Comparison of ENCODE assay signal across 8 mouse cellular contexts in genomic region chrX:101260441-101261325, GRCm38 (mm10). TPM values are rescaled to one million over a fixed set of nuclear protein-coding genes. Genes with fewer than 3 reads are reported as not detected.
DNase-seq lines count a peak whose midpoint lies in the region; ATAC-seq lines count a peak whose summit lies in the region.

No protein-coding gene starts in this region.

- H3K9ac ChIP-seq in heart, embryonic 14.5 days (ENCODE audit: low read length): no peak overlapping the region
- H3K9ac ChIP-seq in neural tube, embryonic 12.5 days: no peak overlapping the region

- H3K27ac ChIP-seq in heart, embryonic 14.5 days (replicated peaks in 1 of 2; ENCODE audit: control insufficient read depth in 1 of 2, insufficient read depth in 1 of 2, low read depth in 2 of 2, low read length in 2 of 2): peak overlapping the region; percentile 45 to 64
- H3K27ac ChIP-seq in neural tube, embryonic 12.5 days: peak overlapping the region; percentile 66

- DNase-seq in heart, adult 8-10 months (ENCODE audit: low spot score): no peak
- DNase-seq in embryo, embryonic 10.5 days (ENCODE audit: low spot score): peak; percentile 75
- DNase-seq in cerebellum, adult 18-20 months: no peak
- DNase-seq in left cerebral cortex, postnatal 10 days (ENCODE audit: extremely low spot score in 1 of 2, low spot score in 2 of 2): no peak
- no peak for DNase-seq in adrenal gland, postnatal 10 days

- H3K27me3 ChIP-seq in heart, embryonic 14.5 days (ENCODE audit: control insufficient read depth, insufficient read depth, low read length): no peaks in the 10 kb centered on the region
- no peaks in the 10 kb centered on the region for H3K27me3 ChIP-seq in neural tube, embryonic 12.5 days (replicated peaks)

- H3K36me3 ChIP-seq in heart, embryonic 14.5 days (ENCODE audit: control insufficient read depth, insufficient read depth, low read length): peaks cover 13% of the 10 kb centered on the region; the same call in 1 of the 2 replicates
- H3K36me3 ChIP-seq in neural tube, embryonic 12.5 days: no peaks in the 10 kb centered on the region

- peak overlapping the region; percentile 8; the same call in 1 of the 2 replicates for H3K4me2 ChIP-seq in heart, embryonic 14.5 days (ENCODE audit: low read length)
- peak overlapping the region; percentile 20; the same call in 1 of the 2 replicates for H3K4me2 ChIP-seq in neural tube, embryonic 12.5 days (replicated peaks)

- WGBS in heart, embryonic 14.5 days: 25% methylated on average over 8 of the region's 13 CpGs
- WGBS in neural tube, embryonic 12.5 days: 25% methylated on average over 11 of the region's 13 CpGs

- ATAC-seq in heart, embryonic 14.5 days (ENCODE audit: insufficient number of reproducible peaks, insufficient read depth, low FRiP score, low read depth): peak; percentile 51
- peak; percentile 36 for ATAC-seq in inflammation-experienced regulatory T-cells, adult 6 months
- peak; percentile 79 for ATAC-seq in neural tube, embryonic 12.5 days (ENCODE audit: low FRiP score, low read depth)

- H3K9me3 ChIP-seq in heart, embryonic 14.5 days (ENCODE audit: control insufficient read depth, low read length): no peaks in the 10 kb centered on the region
- no peaks in the 10 kb centered on the region for H3K9me3 ChIP-seq in neural tube, embryonic 12.5 days

- intact Hi-C loops in left cerebral cortex, postnatal 10 days (cut with DNase I): no loop called here

- no peak overlapping the region for H3K4me3 ChIP-seq in heart, embryonic 14.5 days (ENCODE audit: control insufficient read depth in 1 of 2, insufficient read depth in 1 of 2, low read depth in 1 of 2, low read length in 2 of 2)
- no peak overlapping the region for H3K4me3 ChIP-seq in neural tube, embryonic 12.5 days

- peaks cover 9 to 10% of the 10 kb centered on the region in 2 experiments; a peak in 2 of 4 replicates for H3K4me1 ChIP-seq in heart, embryonic 14.5 days (ENCODE audit: control insufficient read depth in 2 of 2, insufficient read depth in 2 of 2, low read length in 2 of 2)
- no peaks in the 10 kb centered on the region; the same call in 1 of the 2 replicates for H3K4me1 ChIP-seq in neural tube, embryonic 12.5 days

RNA-seq across cellular contexts. Expression of gene Gm614, which starts 3.1 kb away (rescaled TPM):
- polyA plus RNA-seq in heart, embryonic 14.5 days (2014; fragmentation: Nextera tagmentation; extraction: Ambion mirVana): not detected in 2 replicates
- total RNA-seq in heart, adult 8-10 months (2022): not detected
- 1 to 10 TPM in 2 of 3 experiments, not detected in 1; 2.1 to 2.6 TPM for polyA plus RNA-seq in inflammation-experienced regulatory T-cells, adult 6 months (2017; shearing (Covaris generic))
- not detected in 2 replicates for polyA plus RNA-seq in neural tube, embryonic 12.5 days (2016; fragmentation: Nextera tagmentation; extraction: Ambion mirVana)
- not detected for total RNA-seq in left cerebral cortex, postnatal 10 days (2021)
- total RNA-seq in adrenal gland, postnatal 10 days (2021): 1 to 10 TPM in 1 of 2 experiments, not detected in 1; 1.2 TPM

RNA-seq across cellular contexts. Expression of gene Foxo4, which starts 6.4 kb away (rescaled TPM):
- polyA plus RNA-seq in heart, embryonic 14.5 days (2014; fragmentation: Nextera tagmentation; extraction: Ambion mirVana): 1.4 and 2.3 TPM in 2 replicates
- 10 to 100 TPM; 59.7 to 68.9 (median 64.1) TPM for total RNA-seq in heart, adult 8-10 months (2022)
- 1 to 10 TPM; 3.6 to 4.7 (median 4.7) TPM for polyA plus RNA-seq in inflammation-experienced regulatory T-cells, adult 6 months (2017; shearing (Covaris generic))
- 1.5 and 1.7 TPM in 2 replicates for polyA plus RNA-seq in neural tube, embryonic 12.5 days (2016; fragmentation: Nextera tagmentation; extraction: Ambion mirVana)
- 10 to 100 TPM in 1 of 2 experiments, 1 to 10 TPM in 1; 9.1 to 10.4 TPM for total RNA-seq in left cerebral cortex, postnatal 10 days (2021)
- total RNA-seq in adrenal gland, postnatal 10 days (2021): 10 to 100 TPM; 35.8 to 40.1 TPM

RNA-seq across cellular contexts. Expression of gene Il2rg, which starts 7.4 kb away (rescaled TPM):
- polyA plus RNA-seq in heart, embryonic 14.5 days (2014; fragmentation: Nextera tagmentation; extraction: Ambion mirVana): 16.7 and 18.0 TPM in 2 replicates
- total RNA-seq in heart, adult 8-10 months (2022): 10 to 100 TPM in 2 of 4 experiments, 1 to 10 TPM in 2; 7.0 to 10.2 (median 9.4) TPM
- 1,000 to 10,000 TPM; 1,580 to 1,755 (median 1,720) TPM for polyA plus RNA-seq in inflammation-experienced regulatory T-cells, adult 6 months (2017; shearing (Covaris generic))
- 3.8 and 5.0 TPM in 2 replicates for polyA plus RNA-seq in neural tube, embryonic 12.5 days (2016; fragmentation: Nextera tagmentation; extraction: Ambion mirVana)
- 1 to 10 TPM; 2.5 to 3.7 TPM for total RNA-seq in left cerebral cortex, postnatal 10 days (2021)
- 10 to 100 TPM; 17.6 to 23.3 TPM for total RNA-seq in adrenal gland, postnatal 10 days (2021)

RNA-seq across cellular contexts. Expression of gene Gm20489, which starts 8.1 kb away (rescaled TPM):
- not detected in 2 replicates for polyA plus RNA-seq in heart, embryonic 14.5 days (2014; fragmentation: Nextera tagmentation; extraction: Ambion mirVana)
- total RNA-seq in heart, adult 8-10 months (2022): not detected
- 1 to 10 TPM in 1 of 3 experiments, not detected in 2; 1.3 TPM for polyA plus RNA-seq in inflammation-experienced regulatory T-cells, adult 6 months (2017; shearing (Covaris generic))
- not detected in 2 replicates for polyA plus RNA-seq in neural tube, embryonic 12.5 days (2016; fragmentation: Nextera tagmentation; extraction: Ambion mirVana)
- not detected for total RNA-seq in left cerebral cortex, postnatal 10 days (2021)
- not detected for total RNA-seq in adrenal gland, postnatal 10 days (2021)

RNA-seq across cellular contexts. Expression of gene Med12, which starts 13.1 kb away (rescaled TPM):
- 25.9 and 29.2 TPM in 2 replicates for polyA plus RNA-seq in heart, embryonic 14.5 days (2014; fragmentation: Nextera tagmentation; extraction: Ambion mirVana)
- total RNA-seq in heart, adult 8-10 months (2022): 10 to 100 TPM; 15.7 to 20.3 (median 19.5) TPM
- polyA plus RNA-seq in inflammation-experienced regulatory T-cells, adult 6 months (2017; shearing (Covaris generic)): 10 to 100 TPM; 55.5 to 98.4 (median 75.3) TPM
- 29.0 and 40.2 TPM in 2 replicates for polyA plus RNA-seq in neural tube, embryonic 12.5 days (2016; fragmentation: Nextera tagmentation; extraction: Ambion mirVana)
- total RNA-seq in left cerebral cortex, postnatal 10 days (2021): 10 to 100 TPM; 26.1 to 33.7 TPM
- 10 to 100 TPM; 34.0 to 44.9 TPM for total RNA-seq in adrenal gland, postnatal 10 days (2021)
